Mouse (Mus musculus) liver, embryonic 15.5 days (tissue): ENCODE measurements at regions not wholly inside any gene's neighbourhood (a gene's known extent, or its start where the extent isn't known, plus 50 kb on each side); places are given as distances from the start of the nearest gene placed in this dataset.

ENCODE experiments used
- ATAC-seq: fragments of 200-750 bp; cut with Nextera tagmentation; 2 replicates; pipeline ENCODE4 v1.8.0; 2017; ENCODE audit warnings: moderate number of reproducible peaks, mild to moderate bottlenecking, moderate library complexity; ENCODE audit not compliant: insufficient read depth
- H3K27ac ChIP-seq: fragments of 300-500 bp; sonication (generic); replicated peaks from 2 replicates; pipeline ENCODE4 v1.5.1; 2015; ENCODE audit warnings: mild to moderate bottlenecking, inconsistent platforms
- H3K27me3 ChIP-seq: fragments of 300-500 bp; sonication (generic); 2 replicates; pipeline ENCODE4 v1.6.1; 2015; ENCODE audit warnings: mild to moderate bottlenecking, inconsistent platforms
- H3K36me3 ChIP-seq: fragments of 300-500 bp; sonication (generic); replicated peaks from 2 replicates; pipeline ENCODE4 v1.6.1; 2015; ENCODE audit warnings: moderate library complexity, mild to moderate bottlenecking, inconsistent platforms
- H3K4me1 ChIP-seq: fragments of 300-500 bp; sonication (generic); replicated peaks from 2 replicates; pipeline ENCODE4 v1.6.1; 2015; ENCODE audit warnings: inconsistent platforms
- H3K4me2 ChIP-seq: fragments of 300-500 bp; sonication (generic); 2 replicates; pipeline ENCODE4 v1.6.1; 2015; ENCODE audit warnings: moderate library complexity, mild to moderate bottlenecking, inconsistent platforms
- H3K4me3 ChIP-seq: fragments of 300-500 bp; sonication (generic); replicated peaks from 2 replicates; pipeline ENCODE4 v1.5.1; 2015; ENCODE audit warnings: mild to moderate bottlenecking, inconsistent platforms
- H3K9ac ChIP-seq: fragments of 300-500 bp; sonication (generic); 2 replicates; pipeline ENCODE4 v1.6.1; 2015; ENCODE audit warnings: moderate library complexity, mild to moderate bottlenecking, inconsistent platforms
- H3K9me3 ChIP-seq: fragments of 300-500 bp; sonication (generic); replicated peaks from 2 replicates; pipeline ENCODE4 v1.6.1; 2016; ENCODE audit warnings: inconsistent platforms
- whole genome bisulfite sequencing: fragments of 180-500 bp; shearing (Covaris S2); methylation state at CpG from one replicate; pipeline ENCODE4 v1.1.7; 2015; ENCODE audit warnings: mixed read lengths; ENCODE audit not compliant: insufficient replicate concordance; 5-methylcytosine and 5-hydroxymethylcytosine counted together

- Histone ChIP-seq H3K36me3 (no peaks in the 10 kb centered on the region), H3K4me1 (no peaks in the 10 kb centered on the region), H3K9ac (no peak overlapping the region), H3K27me3 (no peaks in the 10 kb centered on the region), H3K9me3 (no peaks in the 10 kb centered on the region), H3K4me3 (no peak overlapping the region), H3K4me2 (no peak overlapping the region), H3K27ac (no peak overlapping the region)
- ATAC-seq, result no peak
- WGBS, result 25% methylated on average over 5 of the region's 5 CpGs
Observed at GRCm38 (mm10) chr3:143158568-143158967, 276.8 kb upstream of the Pkn2 start.

DNA sequence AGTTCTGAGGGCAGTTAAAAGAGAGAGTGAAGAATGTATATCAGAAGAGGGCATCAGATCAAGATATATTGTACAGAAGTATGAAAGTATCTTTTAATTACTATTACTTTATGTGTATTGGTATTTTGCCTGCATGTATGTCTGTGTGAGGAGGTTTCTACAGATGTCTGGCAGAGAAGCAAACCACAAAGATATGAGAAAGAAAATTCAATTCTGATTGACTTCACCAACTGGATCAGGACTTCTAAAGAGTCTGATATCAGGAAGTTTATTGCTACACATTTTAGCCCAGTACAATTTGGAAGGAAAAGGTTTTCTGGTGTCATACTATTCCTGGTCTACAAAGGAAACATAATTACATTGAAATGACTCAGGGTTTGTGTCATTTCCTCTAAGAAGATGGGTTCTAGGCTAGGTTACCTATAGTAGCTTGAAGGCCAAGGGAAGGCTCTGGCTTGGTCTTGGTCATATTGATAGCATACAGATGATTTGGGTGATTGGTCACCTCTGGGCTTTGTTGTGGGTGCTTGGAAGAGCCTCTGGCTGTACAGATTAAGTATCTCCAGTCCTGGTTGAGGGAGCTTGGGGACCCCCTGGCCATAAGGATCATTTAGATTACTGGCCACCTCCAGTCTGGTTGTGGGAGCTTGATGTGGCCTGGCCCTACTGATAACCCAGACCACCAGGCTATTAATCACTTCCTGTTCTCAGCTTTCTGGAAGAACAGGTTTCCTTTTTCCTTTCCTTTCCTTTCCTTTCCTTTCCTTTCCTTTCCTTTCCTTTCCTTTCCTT, 275.1 kb upstream of the Pkn2 start:
- no peak overlapping the region for H3K9ac ChIP-seq
- H3K4me1 ChIP-seq, result no peaks in the 10 kb centered on the region
- no peaks in the 10 kb centered on the region for H3K9me3 ChIP-seq
- H3K4me3 ChIP-seq, result no peak overlapping the region
- H3K36me3 ChIP-seq, result no peaks in the 10 kb centered on the region
- no peaks in the 10 kb centered on the region for H3K27me3 ChIP-seq
- no peak for ATAC-seq
- H3K27ac ChIP-seq, result no peak overlapping the region
- no peak overlapping the region for H3K4me2 ChIP-seq

DNA sequence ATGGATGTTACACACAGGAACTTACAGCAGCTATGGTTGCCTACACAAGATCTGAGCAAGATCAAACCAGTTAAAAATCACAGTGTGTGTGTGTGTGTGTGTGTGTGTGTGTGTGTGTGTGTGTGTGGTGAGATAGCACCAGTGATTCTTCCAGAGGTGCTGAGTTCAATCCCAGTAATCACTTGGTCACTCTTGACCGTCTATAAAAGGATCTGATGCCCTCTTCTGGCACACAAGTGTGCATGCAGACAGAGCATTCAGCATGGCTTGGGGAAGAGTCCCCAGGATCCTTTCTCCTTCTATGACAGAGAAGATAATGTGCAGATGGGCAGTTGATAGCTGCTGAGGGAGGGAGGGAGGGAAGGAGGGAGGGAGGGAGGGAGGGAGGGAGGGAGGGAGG, 274.4 kb upstream of the Pkn2 start:
- H3K9ac ChIP-seq, result no peak overlapping the region
- H3K27me3 ChIP-seq, result no peaks in the 10 kb centered on the region
- H3K36me3 ChIP-seq, result no peaks in the 10 kb centered on the region
- H3K9me3 ChIP-seq, result no peaks in the 10 kb centered on the region
- ATAC-seq, result no peak
- no peaks in the 10 kb centered on the region for H3K4me1 ChIP-seq
- H3K4me2 ChIP-seq, result no peak overlapping the region
- 18% methylated on average over 1 of the region's 1 CpGs for WGBS
- no peak overlapping the region for H3K4me3 ChIP-seq
- no peak overlapping the region for H3K27ac ChIP-seq

GRCm38 (mm10) chr3:143155556-143155955, 273.8 kb upstream of the Pkn2 start:
- Histone ChIP-seq H3K4me2 (no peak overlapping the region), H3K4me3 (no peak overlapping the region), H3K4me1 (no peaks in the 10 kb centered on the region), H3K27ac (no peak overlapping the region), H3K27me3 (no peaks in the 10 kb centered on the region), H3K9me3 (no peaks in the 10 kb centered on the region), H3K36me3 (no peaks in the 10 kb centered on the region), H3K9ac (no peak overlapping the region)
- WGBS, result 51% methylated on average over 1 of the region's 1 CpGs
- ATAC-seq, result no peak

- no peaks in the 10 kb centered on the region for H3K27me3 ChIP-seq
- no peak overlapping the region for H3K4me2 ChIP-seq
- 28% methylated on average over 8 of the region's 8 CpGs for WGBS
- no peak overlapping the region for H3K4me3 ChIP-seq
- H3K36me3 ChIP-seq, result no peaks in the 10 kb centered on the region
- no peak overlapping the region for H3K9ac ChIP-seq
- no peaks in the 10 kb centered on the region for H3K4me1 ChIP-seq
- no peaks in the 10 kb centered on the region for H3K9me3 ChIP-seq
- no peak overlapping the region for H3K27ac ChIP-seq
- no peak for ATAC-seq
Observed at GRCm38 (mm10) chr3:143147471-143147870, 265.7 kb upstream of the Pkn2 start.

- ATAC-seq, result no peak
- Histone ChIP-seq H3K9me3 (no peaks in the 10 kb centered on the region), H3K4me2 (no peak overlapping the region), H3K4me3 (no peak overlapping the region), H3K27me3 (no peaks in the 10 kb centered on the region), H3K36me3 (no peaks in the 10 kb centered on the region), H3K4me1 (no peaks in the 10 kb centered on the region), H3K27ac (no peak overlapping the region), H3K9ac (no peak overlapping the region)
- 59% methylated on average over 3 of the region's 3 CpGs for WGBS
Observed at GRCm38 (mm10) chr3:143138952-143139351, 257.1 kb upstream of the Pkn2 start.

GRCm38 (mm10) chr3:143134528-143134927, 252.7 kb upstream of the Pkn2 start:
- Histone ChIP-seq H3K9ac (no peak overlapping the region), H3K4me1 (no peaks in the 10 kb centered on the region), H3K4me3 (no peak overlapping the region), H3K36me3 (no peaks in the 10 kb centered on the region), H3K27me3 (no peaks in the 10 kb centered on the region), H3K27ac (no peak overlapping the region), H3K4me2 (no peak overlapping the region), H3K9me3 (no peaks in the 10 kb centered on the region)
- WGBS, result 73% methylated on average over 2 of the region's 2 CpGs
- no peak for ATAC-seq

- Histone ChIP-seq H3K27ac (no peak overlapping the region), H3K4me1 (no peaks in the 10 kb centered on the region), H3K36me3 (no peaks in the 10 kb centered on the region), H3K9ac (no peak overlapping the region), H3K4me3 (no peak overlapping the region), H3K4me2 (no peak overlapping the region), H3K27me3 (peaks cover 5% of the 10 kb centered on the region), H3K9me3 (no peaks in the 10 kb centered on the region)
- 56% methylated on average over 13 of the region's 13 CpGs for WGBS
- ATAC-seq, result no peak
Observed at GRCm38 (mm10) chr3:143107733-143108291, 226.0 kb upstream of the Pkn2 start.

- no peaks in the 10 kb centered on the region for H3K9me3 ChIP-seq
- no peak overlapping the region for H3K4me2 ChIP-seq
- ATAC-seq, result no peak
- H3K36me3 ChIP-seq, result no peaks in the 10 kb centered on the region
- H3K4me1 ChIP-seq, result no peaks in the 10 kb centered on the region; the same call in 1 of the 2 replicates
- 29% methylated on average over 2 of the region's 2 CpGs for WGBS
- peaks cover 29% of the 10 kb centered on the region for H3K27me3 ChIP-seq
- H3K4me3 ChIP-seq, result no peak overlapping the region
- H3K27ac ChIP-seq, result no peak overlapping the region
- no peak overlapping the region for H3K9ac ChIP-seq
Observed at GRCm38 (mm10) chr3:143104734-143105133, 222.9 kb upstream of the Pkn2 start.

GRCm38 (mm10) chr3:143103333-143103732, 221.5 kb upstream of the Pkn2 start:
- no peak overlapping the region for H3K4me3 ChIP-seq
- no peak for ATAC-seq
- H3K27me3 ChIP-seq, result peaks cover 38% of the 10 kb centered on the region
- H3K4me2 ChIP-seq, result no peak overlapping the region
- H3K4me1 ChIP-seq, result no peaks in the 10 kb centered on the region; the same call in 1 of the 2 replicates
- H3K9ac ChIP-seq, result no peak overlapping the region
- H3K36me3 ChIP-seq, result no peaks in the 10 kb centered on the region
- H3K9me3 ChIP-seq, result no peaks in the 10 kb centered on the region
- H3K27ac ChIP-seq, result no peak overlapping the region
- WGBS, result 22% methylated on average over 3 of the region's 3 CpGs

DNA sequence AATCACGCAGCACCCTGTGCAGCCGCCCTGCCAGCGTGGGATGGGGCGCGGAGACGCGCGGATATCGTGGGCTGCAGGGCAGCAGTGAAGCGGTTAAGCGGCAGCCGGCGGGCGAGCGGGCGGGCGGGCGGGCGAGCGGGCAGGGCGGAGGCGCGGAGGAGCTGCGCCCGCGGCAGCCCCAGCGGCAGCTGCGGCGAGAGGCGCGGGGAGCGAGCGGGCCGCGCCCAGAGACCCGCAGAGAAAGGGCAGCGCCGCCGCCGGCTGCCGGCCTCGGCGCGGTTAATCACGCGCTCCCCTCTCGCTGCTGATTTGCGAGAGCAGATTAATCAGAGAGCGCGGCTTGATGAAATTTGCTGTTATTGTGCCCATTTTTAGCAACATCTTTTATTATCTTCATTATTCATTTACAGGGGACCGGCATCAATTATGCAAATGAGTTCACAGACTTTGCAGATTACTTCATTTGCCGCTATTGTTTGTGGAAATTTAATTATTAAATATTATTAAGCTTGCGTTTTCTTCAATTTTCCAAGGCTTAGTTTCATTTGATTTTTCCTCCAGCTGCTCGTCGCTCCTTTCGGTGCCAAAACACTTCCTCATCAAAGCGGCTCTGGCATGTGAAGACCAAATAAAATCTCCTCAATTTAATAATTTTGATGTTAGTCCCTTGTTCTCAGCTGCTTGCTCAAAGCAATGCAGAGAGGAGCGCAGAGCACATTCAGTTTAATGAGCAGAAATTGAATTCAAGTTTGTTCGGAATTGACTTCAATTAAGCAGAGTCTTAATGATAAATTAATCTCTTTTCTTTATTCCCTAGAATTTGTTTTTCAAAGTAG, 219.2 kb upstream of the Pkn2 start:
- Histone ChIP-seq H3K9ac (no peak overlapping the region), H3K27me3 (peaks cover 38% of the 10 kb centered on the region), H3K4me3 (peak overlapping the region; percentile 33), H3K4me1 (no peaks in the 10 kb centered on the region; the same call in 1 of the 2 replicates), H3K36me3 (no peaks in the 10 kb centered on the region), H3K27ac (no peak overlapping the region), H3K4me2 (peak overlapping the region; percentile 55), H3K9me3 (no peaks in the 10 kb centered on the region)
- WGBS, result 3% methylated on average over 59 of the region's 59 CpGs
- ATAC-seq, result no peak
